Mouse (Mus musculus) hindlimb bud, embryonic 11.5 days (tissue): ENCODE results near the gene Cald1.

Experiments
- DNase-seq: peaks from one replicate; pipeline ENCODE4 v3.0.0-alpha.2; 2012; ENCODE audit warnings: low read depth, low spot score; ENCODE audit errors: extremely low spot score

Gene Cald1

GRCm38 (mm10) chr6:34598121-34599065, at the start of gene Cald1:
TSS of gene Cald1 (plus strand) at chr6:34598500.
- peak; percentile 24 for DNase-seq

GRCm38 (mm10) chr6:34549017-34549416, 49.3 kb upstream of the Cald1 start:
- no peak for DNase-seq

GRCm38 (mm10) chr6:34552489-34553157, 45.7 kb upstream of the Cald1 start:
- no peak for DNase-seq

GRCm38 (mm10) chr6:34554291-34554997, 43.9 kb upstream of the Cald1 start:
- no peak for DNase-seq

- DNase-seq, result no peak
Measured at GRCm38 (mm10) chr6:34559521-34559920, 38.8 kb upstream of the Cald1 start.

- no peak for DNase-seq
Measured at GRCm38 (mm10) chr6:34565176-34565880, 33.0 kb upstream of the Cald1 start.

- no peak for DNase-seq
Measured at GRCm38 (mm10) chr6:34567298-34567697, 31.0 kb upstream of the Cald1 start.

- DNase-seq, result no peak
Measured at GRCm38 (mm10) chr6:34579504-34580068, 18.7 kb upstream of the Cald1 start.

- no peak for DNase-seq
Measured at GRCm38 (mm10) chr6:34583365-34583764, 14.9 kb upstream of the Cald1 start.

GRCm38 (mm10) chr6:34588066-34588465, 10.2 kb upstream of the Cald1 start:
- no peak for DNase-seq

GRCm38 (mm10) chr6:34590716-34591115, 7.6 kb upstream of the Cald1 start:
- DNase-seq, result no peak

- no peak for DNase-seq
Measured at GRCm38 (mm10) chr6:34593353-34593752, 4.9 kb upstream of the Cald1 start.

- no peak for DNase-seq
Measured at GRCm38 (mm10) chr6:34597316-34597715, 984 bp upstream of the Cald1 start.

GRCm38 (mm10) chr6:34599171-34599570, 871 bp downstream of the Cald1 start:
- DNase-seq, result no peak

- DNase-seq, result no peak
Measured at GRCm38 (mm10) chr6:34599631-34600111, 1.4 kb downstream of the Cald1 start.

- no peak for DNase-seq
Measured at GRCm38 (mm10) chr6:34600850-34601249, 2.5 kb downstream of the Cald1 start.

GRCm38 (mm10) chr6:34602091-34602490, 3.8 kb downstream of the Cald1 start:
- DNase-seq, result no peak

- DNase-seq, result no peak
Measured at GRCm38 (mm10) chr6:34606407-34606806, 8.1 kb downstream of the Cald1 start.

- no peak for DNase-seq
Measured at GRCm38 (mm10) chr6:34608603-34609002, 10.3 kb downstream of the Cald1 start.
